Mouse (Mus musculus) liver, adult 2 months (tissue): ENCODE data around the gene Fry.

Source experiments
- CTCF ChIP-seq: fragments of 200-500 bp; IDR thresholded peaks from 2 replicates; pipeline ENCODE4 v1.5.1; 2011; ENCODE audit warnings: low read depth, low read length, control low read depth
- POLR2A ChIP-seq: fragments of 200-500 bp; IDR thresholded peaks from 2 replicates; pipeline ENCODE4 v1.6.1; 2011; ENCODE audit warnings: low read length, control low read depth; ENCODE audit not compliant: insufficient read depth; ENCODE audit errors: extremely low read depth

- TF ChIP-seq CTCF (no peak), POLR2A (no peak)
These were observed 338.9 kb downstream of the Fry start for GRCm38 (mm10) chr5:150457165-150457903.
